Mouse (Mus musculus): ENCODE results near the gene Gripap1. TPM values are rescaled to one million over a fixed set of nuclear protein-coding genes. Genes with fewer than 3 reads are reported as not detected.

The Gripap1 gene
- polyA plus RNA-seq, 1 experiment from 2014 or later: 41.9 TPM

GRCm38 (mm10) chrX:7762137-7762920, 27.2 kb upstream of the Gripap1 start, which contains the start of gene Tfe3:
Gene Tfe3, plus strand, starts transcription at chrX:7762560.
- peaks cover 10% of the 10 kb centered on the region; the same call in 1 of the 2 replicates for H3K4me1 ChIP-seq (replicated peaks; ENCODE audit: control insufficient read depth, insufficient read depth, low read length)
- H3K9me3 ChIP-seq (ENCODE audit: control insufficient read depth, low read length): no peaks in the 10 kb centered on the region
- H3K36me3 ChIP-seq (ENCODE audit: control insufficient read depth, insufficient read depth, low read length): peaks cover 3% of the 10 kb centered on the region; the same call in 1 of the 2 replicates
- WGBS: 15% methylated on average over 29 of the region's 38 CpGs
- H3K27me3 ChIP-seq (ENCODE audit: control insufficient read depth, insufficient read depth, low read depth, low read length): no peaks in the 10 kb centered on the region
- peak; percentile 95 for ATAC-seq (ENCODE audit: low read depth)
- peak within 1 kb of the TSS; percentile 73 for H3K4me3 ChIP-seq (ENCODE audit: low read length)
- H3K9ac ChIP-seq (ENCODE audit: low read length): peak within 1 kb of the TSS; percentile 67
- peak within 1 kb of the TSS; percentile 62 for H3K27ac ChIP-seq (ENCODE audit: low read length)
- peak within 1 kb of the TSS; percentile 69 for H3K4me2 ChIP-seq (ENCODE audit: low read depth, low read length)

GRCm38 (mm10) chrX:7762921-7763197, 26.7 kb upstream of the Gripap1 start:
- Histone ChIP-seq H3K9me3 (ENCODE audit: control insufficient read depth, low read length) (no peaks in the 10 kb centered on the region), H3K27me3 (ENCODE audit: control insufficient read depth, insufficient read depth, low read depth, low read length) (no peaks in the 10 kb centered on the region), H3K9ac (ENCODE audit: low read length) (peak overlapping the region; percentile 67), H3K4me2 (ENCODE audit: low read depth, low read length) (peak overlapping the region; percentile 69), H3K36me3 (ENCODE audit: control insufficient read depth, insufficient read depth, low read length) (peaks cover 3% of the 10 kb centered on the region), H3K27ac (ENCODE audit: low read length) (peak overlapping the region; percentile 62), H3K4me1 (replicated peaks; ENCODE audit: control insufficient read depth, insufficient read depth, low read length) (peaks cover 10% of the 10 kb centered on the region; the same call in 1 of the 2 replicates), H3K4me3 (ENCODE audit: low read length) (peak overlapping the region; percentile 73)
- 20% methylated on average over 16 of the region's 21 CpGs for WGBS
- no peak for ATAC-seq (ENCODE audit: low read depth)

- H3K9ac ChIP-seq (ENCODE audit: low read length): peak overlapping the region; percentile 67
- H3K27ac ChIP-seq (ENCODE audit: low read length): peak overlapping the region; percentile 58
- peaks cover 5% of the 10 kb centered on the region for H3K36me3 ChIP-seq (ENCODE audit: control insufficient read depth, insufficient read depth, low read length)
- 14% methylated on average over 22 of the region's 22 CpGs for WGBS
- H3K4me1 ChIP-seq (replicated peaks; ENCODE audit: control insufficient read depth, insufficient read depth, low read length): peaks cover 10% of the 10 kb centered on the region; the same call in 1 of the 2 replicates
- ATAC-seq (ENCODE audit: low read depth): peak; percentile 18
- no peaks in the 10 kb centered on the region for H3K27me3 ChIP-seq (ENCODE audit: control insufficient read depth, insufficient read depth, low read depth, low read length)
- no peaks in the 10 kb centered on the region for H3K9me3 ChIP-seq (ENCODE audit: control insufficient read depth, low read length)
- peak overlapping the region; percentile 69 for H3K4me2 ChIP-seq (ENCODE audit: low read depth, low read length)
- peak overlapping the region; percentile 73 for H3K4me3 ChIP-seq (ENCODE audit: low read length)
Measured at GRCm38 (mm10) chrX:7763631-7764393, 25.8 kb upstream of the Gripap1 start.

- Histone ChIP-seq H3K27ac (ENCODE audit: low read length) (no peak overlapping the region), H3K4me3 (ENCODE audit: low read length) (peak overlapping the region; percentile 73), H3K4me2 (ENCODE audit: low read depth, low read length) (peak overlapping the region; percentile 69), H3K4me1 (replicated peaks; ENCODE audit: control insufficient read depth, insufficient read depth, low read length) (peaks cover 10% of the 10 kb centered on the region; the same call in 1 of the 2 replicates), H3K36me3 (ENCODE audit: control insufficient read depth, insufficient read depth, low read length) (peaks cover 6% of the 10 kb centered on the region), H3K27me3 (ENCODE audit: control insufficient read depth, insufficient read depth, low read depth, low read length) (no peaks in the 10 kb centered on the region), H3K9me3 (ENCODE audit: control insufficient read depth, low read length) (no peaks in the 10 kb centered on the region), H3K9ac (ENCODE audit: low read length) (peak overlapping the region; percentile 67; the same call in 1 of the 2 replicates)
- WGBS: 23% methylated on average over 9 of the region's 9 CpGs
- no peak for ATAC-seq (ENCODE audit: low read depth)
Measured at GRCm38 (mm10) chrX:7764657-7765280, 24.8 kb upstream of the Gripap1 start.

- no peaks in the 10 kb centered on the region for H3K9me3 ChIP-seq (ENCODE audit: control insufficient read depth, low read length)
- peak overlapping the region; percentile 23; the same call in 1 of the 2 replicates for H3K27ac ChIP-seq (ENCODE audit: low read length)
- H3K4me1 ChIP-seq (replicated peaks; ENCODE audit: control insufficient read depth, insufficient read depth, low read length): peaks cover 10% of the 10 kb centered on the region; the same call in 1 of the 2 replicates
- H3K4me2 ChIP-seq (ENCODE audit: low read depth, low read length): peak overlapping the region; percentile 69
- H3K27me3 ChIP-seq (ENCODE audit: control insufficient read depth, insufficient read depth, low read depth, low read length): no peaks in the 10 kb centered on the region
- no peak for ATAC-seq (ENCODE audit: low read depth)
- H3K36me3 ChIP-seq (ENCODE audit: control insufficient read depth, insufficient read depth, low read length): peaks cover 6% of the 10 kb centered on the region
- peak overlapping the region; percentile 1; the same call in 1 of the 2 replicates for H3K9ac ChIP-seq (ENCODE audit: low read length)
- peak overlapping the region; percentile 18 for H3K4me3 ChIP-seq (ENCODE audit: low read length)
- WGBS: 13% methylated on average over 13 of the region's 13 CpGs
Measured at GRCm38 (mm10) chrX:7765281-7765670, 24.3 kb upstream of the Gripap1 start.

GRCm38 (mm10) chrX:7765764-7766163, 23.8 kb upstream of the Gripap1 start:
- peak; percentile 77 for ATAC-seq (ENCODE audit: low read depth)
- no peaks in the 10 kb centered on the region for H3K27me3 ChIP-seq (ENCODE audit: control insufficient read depth, insufficient read depth, low read depth, low read length)
- peak overlapping the region; percentile 18 for H3K4me3 ChIP-seq (ENCODE audit: low read length)
- H3K36me3 ChIP-seq (ENCODE audit: control insufficient read depth, insufficient read depth, low read length): peaks cover 6% of the 10 kb centered on the region
- H3K27ac ChIP-seq (ENCODE audit: low read length): peak overlapping the region; percentile 61
- H3K4me1 ChIP-seq (replicated peaks; ENCODE audit: control insufficient read depth, insufficient read depth, low read length): peaks cover 10% of the 10 kb centered on the region; the same call in 1 of the 2 replicates
- H3K9me3 ChIP-seq (ENCODE audit: control insufficient read depth, low read length): no peaks in the 10 kb centered on the region
- H3K9ac ChIP-seq (ENCODE audit: low read length): peak overlapping the region; percentile 1; the same call in 1 of the 2 replicates
- WGBS: 18% methylated on average over 11 of the region's 11 CpGs
- H3K4me2 ChIP-seq (ENCODE audit: low read depth, low read length): peak overlapping the region; percentile 69

- WGBS: 83% methylated on average over 7 of the region's 7 CpGs
- no peak overlapping the region for H3K4me3 ChIP-seq (ENCODE audit: low read length)
- no peaks in the 10 kb centered on the region for H3K27me3 ChIP-seq (ENCODE audit: control insufficient read depth, insufficient read depth, low read depth, low read length)
- H3K9ac ChIP-seq (ENCODE audit: low read length): no peak overlapping the region
- ATAC-seq (ENCODE audit: low read depth): no peak
- no peaks in the 10 kb centered on the region for H3K9me3 ChIP-seq (ENCODE audit: control insufficient read depth, low read length)
- H3K4me2 ChIP-seq (ENCODE audit: low read depth, low read length): no peak overlapping the region
- H3K4me1 ChIP-seq (replicated peaks; ENCODE audit: control insufficient read depth, insufficient read depth, low read length): peaks cover 10% of the 10 kb centered on the region; the same call in 1 of the 2 replicates
- H3K36me3 ChIP-seq (ENCODE audit: control insufficient read depth, insufficient read depth, low read length): peaks cover 15% of the 10 kb centered on the region
- no peak overlapping the region for H3K27ac ChIP-seq (ENCODE audit: low read length)
Measured at GRCm38 (mm10) chrX:7769302-7770017, 20.1 kb upstream of the Gripap1 start.

- H3K36me3 ChIP-seq (ENCODE audit: control insufficient read depth, insufficient read depth, low read length): peaks cover 12% of the 10 kb centered on the region
- no peaks in the 10 kb centered on the region for H3K4me1 ChIP-seq (replicated peaks; ENCODE audit: control insufficient read depth, insufficient read depth, low read length)
- H3K9me3 ChIP-seq (ENCODE audit: control insufficient read depth, low read length): no peaks in the 10 kb centered on the region
- 46% methylated on average over 2 of the region's 2 CpGs for WGBS
- no peak for ATAC-seq (ENCODE audit: low read depth)
- no peak overlapping the region for H3K4me3 ChIP-seq (ENCODE audit: low read length)
- no peaks in the 10 kb centered on the region for H3K27me3 ChIP-seq (ENCODE audit: control insufficient read depth, insufficient read depth, low read depth, low read length)
- no peak overlapping the region for H3K27ac ChIP-seq (ENCODE audit: low read length)
- H3K9ac ChIP-seq (ENCODE audit: low read length): no peak overlapping the region
- no peak overlapping the region for H3K4me2 ChIP-seq (ENCODE audit: low read depth, low read length)
Measured at GRCm38 (mm10) chrX:7772766-7773165, 16.8 kb upstream of the Gripap1 start.
